Mouse (Mus musculus) thymus, postnatal 14 days (tissue): ENCODE measurements around the gene Tmem59l.

Source experiments
- DNase-seq: peaks from one replicate; pipeline ENCODE4 v3.0.0; 2021

The Tmem59l gene

GRCm38 (mm10) chr8:70506328-70507026, 19.3 kb upstream of the Tmem59l start, which contains the start of gene Rex1bd:
TSS of gene Rex1bd (minus strand) at chr8:70506752.
- DNase-seq, result peak; percentile 96

DNA sequence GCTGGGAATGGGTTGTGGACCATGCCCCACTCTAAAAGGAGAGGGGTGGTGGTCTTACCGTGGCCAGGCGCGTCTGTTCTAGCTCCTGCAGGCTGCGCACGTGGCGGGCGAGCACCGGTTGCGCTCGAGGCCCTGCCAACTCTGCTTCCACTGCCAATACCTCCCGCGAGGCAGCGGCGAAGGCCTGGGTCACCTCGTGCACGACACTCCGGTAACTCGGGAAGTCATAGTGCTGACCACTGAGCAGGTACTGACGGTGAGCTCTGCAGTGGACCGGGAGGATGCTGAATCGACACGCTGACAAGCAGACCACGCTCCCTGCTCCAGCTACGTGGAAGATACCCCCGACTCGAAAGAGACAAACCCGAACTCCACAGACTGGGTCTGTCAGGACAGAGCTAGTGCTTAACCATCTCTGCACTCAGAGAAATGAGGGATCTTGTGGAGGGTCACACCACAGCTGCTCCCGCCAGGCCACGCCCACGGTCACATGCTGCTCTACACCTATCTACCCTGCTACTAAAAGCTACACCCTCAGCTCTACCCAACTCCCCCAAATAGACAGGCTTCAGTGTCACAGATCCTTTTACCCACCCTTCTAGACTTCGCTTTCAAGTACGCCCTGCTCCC, 18.7 kb upstream of the Tmem59l start:
- peak; percentile 34 for DNase-seq

DNA sequence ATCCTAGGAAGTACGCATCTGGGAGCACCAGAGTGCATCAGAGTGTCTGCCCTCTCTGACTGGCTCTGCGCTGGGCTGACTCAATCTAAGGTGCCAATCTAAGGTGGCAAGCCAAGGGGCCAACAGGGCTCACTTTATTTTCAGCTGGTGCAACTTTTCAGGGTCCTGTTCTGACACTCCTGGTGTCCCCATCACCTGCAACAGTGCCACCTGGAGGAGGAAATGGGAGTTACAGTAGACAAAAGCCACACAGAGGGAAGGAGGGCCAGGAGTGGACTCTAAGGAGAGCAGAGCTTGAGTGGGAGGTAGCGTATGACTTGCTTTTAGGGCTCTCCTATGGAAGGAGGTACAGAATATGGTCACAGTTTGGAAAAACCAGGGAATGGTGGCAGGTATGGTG, 17.7 kb upstream of the Tmem59l start:
- peak; percentile 86 for DNase-seq

- DNase-seq, result no peak
These were observed 17.1 kb upstream of the Tmem59l start for GRCm38 (mm10) chr8:70504291-70504716.

DNA sequence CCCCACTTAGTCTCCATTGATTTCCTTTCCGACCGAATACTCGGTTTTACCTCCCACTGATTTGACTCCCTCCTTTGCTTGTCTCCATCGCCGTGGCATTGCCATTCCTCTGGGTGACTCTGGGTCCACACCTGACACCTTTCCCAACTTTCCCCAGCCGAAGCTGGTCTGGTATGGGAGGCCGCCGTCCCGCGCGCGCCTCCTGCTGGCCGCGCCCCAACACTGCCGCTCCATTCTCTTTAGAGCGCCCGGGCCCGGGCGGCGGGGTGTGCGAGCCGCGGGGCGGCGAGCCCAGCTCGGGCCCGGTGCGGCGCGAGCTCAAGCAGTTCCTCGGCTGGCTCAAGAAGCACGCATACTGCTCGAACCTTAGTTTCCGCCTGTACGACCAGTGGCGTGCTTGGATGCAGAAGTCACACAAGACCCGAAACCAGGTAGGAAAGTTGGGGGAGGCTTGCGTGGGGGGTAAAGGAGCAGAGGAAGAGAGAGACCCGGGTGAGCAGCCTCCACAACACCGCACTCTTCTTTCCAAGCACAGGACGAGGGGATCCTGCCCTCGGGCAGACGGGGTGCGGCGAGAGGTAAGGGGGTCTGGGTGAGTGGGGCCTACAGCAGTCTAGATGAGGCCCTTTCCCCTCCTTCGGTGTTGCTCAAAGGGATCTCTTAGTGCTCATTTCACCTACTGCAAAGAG, 16.0 kb upstream of the Tmem59l start:
- DNase-seq, result peak; percentile 75

DNA sequence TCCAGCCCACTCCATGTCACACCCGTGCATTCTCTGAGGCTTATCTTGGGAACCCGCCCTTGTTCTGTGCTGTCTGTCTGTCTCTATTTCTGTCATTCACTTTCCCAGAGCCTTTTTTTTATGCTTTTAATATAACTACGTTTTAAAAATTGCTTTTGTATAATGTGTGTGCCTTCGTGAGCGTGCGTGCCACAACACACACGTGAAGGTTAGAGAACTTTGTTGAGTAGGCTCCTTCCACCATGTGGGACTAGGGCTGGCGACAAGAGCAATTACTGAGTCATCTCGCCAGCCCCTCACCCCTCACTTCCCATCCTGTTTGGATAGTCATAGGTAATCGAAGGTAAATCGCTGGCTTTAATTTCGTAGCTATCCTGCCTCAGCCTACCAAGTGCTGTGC, 15.4 kb upstream of the Tmem59l start:
- DNase-seq, result no peak

GRCm38 (mm10) chr8:70501820-70502529, 14.8 kb upstream of the Tmem59l start:
- no peak for DNase-seq

DNA sequence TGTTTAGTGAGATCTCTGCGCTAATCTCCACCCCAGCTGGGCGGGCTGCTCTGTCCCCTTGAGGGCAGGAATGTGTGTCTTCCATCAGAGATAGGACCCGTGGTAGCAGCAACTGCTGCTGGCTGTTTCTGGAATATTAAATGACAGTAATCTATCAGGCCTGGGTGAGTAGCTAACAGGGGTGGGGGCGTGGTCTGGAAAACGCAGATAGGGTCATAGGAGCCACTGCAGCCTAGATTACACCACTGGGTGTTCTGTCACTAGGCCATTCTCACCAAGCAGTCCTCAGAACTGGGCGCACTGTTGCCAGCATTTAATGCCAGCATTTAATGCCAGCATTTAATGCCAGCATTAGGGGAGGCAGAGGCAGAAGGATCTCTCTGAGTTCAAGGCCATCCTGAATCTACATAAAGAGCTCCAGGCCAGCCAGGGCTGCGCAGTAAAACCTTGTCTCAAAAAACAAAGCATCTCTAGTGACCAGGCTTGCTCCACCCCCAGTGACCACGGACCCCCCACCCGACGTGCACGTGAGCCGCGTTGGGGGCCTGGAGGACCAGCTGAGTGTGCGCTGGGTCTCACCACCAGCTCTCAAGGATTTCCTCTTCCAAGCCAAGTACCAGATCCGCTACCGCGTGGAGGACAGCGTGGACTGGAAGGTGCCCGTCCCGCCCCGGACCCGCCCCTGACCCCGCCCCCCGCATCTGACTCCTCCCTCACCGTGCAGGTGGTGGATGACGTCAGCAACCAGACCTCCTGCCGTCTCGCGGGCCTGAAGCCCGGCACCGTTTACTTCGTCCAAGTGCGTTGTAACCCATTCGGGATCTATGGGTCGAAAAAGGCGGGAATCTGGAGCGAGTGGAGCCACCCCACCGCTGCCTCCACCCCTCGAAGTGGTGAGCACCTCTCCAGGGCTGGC, 13.5 kb upstream of the Tmem59l start:
- DNase-seq, result peak; percentile 59

- no peak for DNase-seq
These were observed 8.6 kb upstream of the Tmem59l start for GRCm38 (mm10) chr8:70495771-70496062.

DNA sequence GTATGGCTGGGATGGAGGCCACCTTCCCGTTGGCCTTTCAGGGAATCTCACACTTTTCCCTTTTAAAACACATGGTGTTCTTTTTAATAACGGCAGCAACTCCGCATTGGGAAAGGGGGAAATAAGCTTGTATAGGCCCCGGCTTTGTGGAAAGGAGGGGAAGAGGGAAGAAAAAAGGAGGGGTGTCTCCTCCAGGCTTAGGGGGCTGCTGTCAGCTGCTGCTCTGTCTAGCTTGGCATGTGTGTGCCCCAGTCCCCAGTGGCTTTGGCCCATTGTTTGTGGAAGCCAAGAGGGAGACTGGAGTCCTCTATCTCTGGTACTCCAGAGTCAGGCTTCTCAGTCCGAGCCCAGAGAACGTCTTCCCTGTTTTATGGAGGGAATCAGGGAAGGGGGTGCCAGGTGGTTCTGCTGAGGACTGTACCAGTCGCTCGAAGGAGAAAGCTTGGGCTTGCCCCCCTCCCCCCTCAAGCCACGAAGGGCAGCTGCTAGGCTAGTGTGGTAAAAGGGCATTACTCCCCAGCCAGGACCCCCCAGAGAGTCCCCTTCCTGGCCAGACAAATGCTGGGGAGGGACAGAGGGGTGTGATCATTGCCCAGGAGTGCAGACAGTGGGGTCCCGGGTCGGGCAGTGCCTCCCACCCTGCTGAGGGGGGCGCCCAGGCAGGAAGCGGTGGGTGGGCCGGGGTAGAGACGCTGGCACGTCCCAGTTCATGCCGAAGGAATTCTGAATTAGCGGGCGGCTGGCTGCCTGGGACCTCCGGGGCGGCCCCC, 8.0 kb upstream of the Tmem59l start:
- no peak for DNase-seq

GRCm38 (mm10) chr8:70494416-70494945, 7.3 kb upstream of the Tmem59l start:
- no peak for DNase-seq

DNA sequence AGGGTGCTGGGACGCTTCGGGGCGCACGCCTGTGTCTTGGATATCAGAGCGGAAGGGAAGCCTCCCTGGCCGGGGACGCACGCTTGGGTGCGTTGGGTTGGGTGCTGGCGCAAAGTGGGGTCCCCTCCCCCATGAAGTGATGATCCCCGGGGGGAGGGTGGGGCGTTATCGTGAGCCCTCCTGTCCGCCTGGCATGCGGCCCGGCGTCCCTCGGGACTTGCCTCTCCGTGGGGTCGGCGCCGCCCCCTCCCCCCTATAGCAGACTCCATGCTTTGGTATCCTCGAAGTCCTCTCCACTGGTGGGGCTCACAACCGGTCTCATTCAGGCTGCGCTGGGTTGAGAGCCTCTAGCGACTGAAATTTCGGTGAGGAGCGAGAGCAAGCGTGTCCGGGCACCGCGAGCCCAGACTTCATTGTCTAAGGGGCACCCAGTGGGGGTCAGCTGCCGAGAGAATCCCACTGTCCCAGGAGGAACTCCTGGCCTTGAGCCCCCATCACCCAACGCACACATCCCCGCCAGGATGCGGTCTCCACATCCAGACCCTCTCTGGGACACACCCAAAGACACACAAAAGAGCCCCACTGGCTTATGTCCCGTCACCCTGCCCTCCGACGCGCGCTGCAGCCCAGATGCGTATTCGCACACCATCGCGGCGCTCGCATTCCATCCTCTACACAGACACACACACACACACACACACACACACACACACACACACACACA, 6.7 kb upstream of the Tmem59l start:
- DNase-seq, result no peak

- no peak for DNase-seq
These were observed 5.8 kb upstream of the Tmem59l start, which contains the start of gene Crlf1 for GRCm38 (mm10) chr8:70492664-70493640. TSS of gene Crlf1 (plus strand) at chr8:70493158.

DNA sequence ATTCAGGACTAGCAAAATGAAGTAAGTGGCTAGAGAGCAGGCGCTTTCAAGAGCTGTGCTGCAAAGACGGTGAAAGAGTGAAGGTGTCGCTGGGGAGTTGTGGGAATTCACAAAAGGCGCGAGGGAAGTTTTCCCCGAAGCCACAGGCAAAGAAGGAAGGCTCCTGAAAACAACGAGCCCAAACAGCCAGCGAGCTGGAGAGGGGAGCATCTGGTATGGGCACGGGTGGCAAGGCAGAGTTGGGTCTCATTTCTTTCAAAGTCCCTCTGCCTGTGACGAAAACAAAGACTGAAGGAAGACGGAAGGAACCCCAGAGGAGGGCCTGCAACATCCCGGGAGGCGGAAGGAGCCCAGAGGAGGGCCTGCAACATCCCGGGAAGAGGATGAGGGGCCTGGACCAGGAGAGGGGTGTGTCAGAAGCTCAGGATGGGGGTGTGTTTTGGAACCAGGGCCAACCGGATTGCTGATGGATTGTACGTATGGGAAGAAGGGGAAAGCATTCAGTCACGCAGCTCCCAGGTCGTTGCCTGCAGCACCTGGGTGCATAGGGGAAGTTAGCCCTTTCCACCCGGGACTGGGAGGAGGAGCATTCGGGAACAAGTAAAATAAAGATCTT, 3.8 kb upstream of the Tmem59l start:
- no peak for DNase-seq

GRCm38 (mm10) chr8:70490061-70490879, 3.1 kb upstream of the Tmem59l start:
- no peak for DNase-seq

GRCm38 (mm10) chr8:70489576-70489975, 2.4 kb upstream of the Tmem59l start:
- no peak for DNase-seq

DNA sequence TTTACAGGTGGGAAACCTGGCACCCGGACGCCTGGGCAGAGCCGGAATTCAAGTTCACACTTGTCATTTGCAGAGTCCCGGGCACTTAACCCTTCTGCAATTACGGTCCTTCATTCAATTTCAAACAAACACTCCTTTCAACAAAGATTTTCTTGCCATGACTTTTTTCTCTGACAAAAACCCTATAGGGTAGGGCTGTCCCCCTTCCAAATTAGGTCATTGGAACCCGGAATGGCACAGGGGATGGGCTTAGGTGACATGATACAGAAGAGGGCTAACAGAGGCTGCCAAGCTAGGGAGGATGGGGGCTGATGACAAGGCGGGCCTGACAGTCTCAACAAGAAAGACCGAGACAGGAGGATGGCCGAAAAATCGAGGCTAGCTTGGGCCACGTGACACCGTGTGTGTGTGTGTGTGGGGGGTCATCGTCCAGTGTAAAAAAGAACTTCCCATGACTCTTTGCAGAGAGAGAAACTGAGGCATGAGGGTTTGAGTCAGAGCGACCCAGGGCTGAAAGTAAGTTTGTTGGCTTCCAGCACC, 1.8 kb upstream of the Tmem59l start:
- DNase-seq, result no peak
